8 mouse cellular contexts compared by ENCODE assay signal in genomic region chr5:118465991-118466750, GRCm38 (mm10).
DNase-seq lines count a peak whose midpoint lies in the region; ATAC-seq lines count a peak whose summit lies in the region.

No protein-coding gene starts in this region.

- peak overlapping the region; percentile 68 for H3K9ac ChIP-seq in heart, embryonic 13.5 days
- peak overlapping the region; percentile 57 for H3K9ac ChIP-seq in liver, embryonic 15.5 days
- peak overlapping the region; percentile 56 for H3K9ac ChIP-seq in stomach, embryonic 16.5 days (ENCODE audit: low read length)

- H3K9me3 ChIP-seq in heart, embryonic 13.5 days = no peaks in the 10 kb centered on the region
- H3K9me3 ChIP-seq in liver, embryonic 15.5 days (replicated peaks) = no peaks in the 10 kb centered on the region
- no peaks in the 10 kb centered on the region for H3K9me3 ChIP-seq in stomach, embryonic 16.5 days (replicated peaks; ENCODE audit: control insufficient read depth, low read length)

- 13% methylated on average over 10 of the region's 10 CpGs for WGBS in heart, embryonic 13.5 days
- WGBS in liver, embryonic 15.5 days (ENCODE audit: insufficient replicate concordance) = 6% methylated on average over 10 of the region's 10 CpGs
- WGBS in stomach, embryonic 16.5 days = 13% methylated on average over 10 of the region's 10 CpGs

- H3K4me2 ChIP-seq in heart, embryonic 13.5 days = peak overlapping the region; percentile 70
- H3K4me2 ChIP-seq in liver, embryonic 15.5 days = peak overlapping the region; percentile 79
- peak overlapping the region; percentile 58 for H3K4me2 ChIP-seq in stomach, embryonic 16.5 days (ENCODE audit: low read depth, low read length)

- peak overlapping the region; percentile 44 for H3K4me3 ChIP-seq in heart, embryonic 13.5 days
- peak overlapping the region; percentile 48 for H3K4me3 ChIP-seq in liver, embryonic 15.5 days (replicated peaks)
- H3K4me3 ChIP-seq in stomach, embryonic 16.5 days (replicated peaks; ENCODE audit: low read length) = peak overlapping the region; percentile 31

- no peaks in the 10 kb centered on the region for H3K36me3 ChIP-seq in heart, embryonic 13.5 days
- no peaks in the 10 kb centered on the region for H3K36me3 ChIP-seq in liver, embryonic 15.5 days (replicated peaks)
- H3K36me3 ChIP-seq in stomach, embryonic 16.5 days (ENCODE audit: control insufficient read depth, insufficient read depth, low read length) = no peaks in the 10 kb centered on the region

- peak; percentile 36 for DNase-seq in heart, adult 8-10 months (ENCODE audit: low spot score)
- no peak for DNase-seq in heart, postnatal 4 days
- DNase-seq in adrenal gland, adult 8-10 months = peak; percentile 29
- DNase-seq in ovary, postnatal 10 days (ENCODE audit: low spot score) = no peak
- DNase-seq in cerebellum, postnatal 14 days = no peak

- peak overlapping the region; percentile 51 for H3K27ac ChIP-seq in heart, embryonic 13.5 days (replicated peaks)
- H3K27ac ChIP-seq in liver, embryonic 15.5 days (replicated peaks) = peak overlapping the region; percentile 54
- peak overlapping the region; percentile 80 for H3K27ac ChIP-seq in stomach, embryonic 16.5 days (ENCODE audit: low read length)

- peaks cover 35% of the 10 kb centered on the region for H3K4me1 ChIP-seq in heart, embryonic 13.5 days
- H3K4me1 ChIP-seq in liver, embryonic 15.5 days (replicated peaks) = peaks cover 46% of the 10 kb centered on the region
- H3K4me1 ChIP-seq in stomach, embryonic 16.5 days (ENCODE audit: control insufficient read depth, insufficient read depth, low read length) = peaks cover 18% of the 10 kb centered on the region

- no peak for ATAC-seq in heart, embryonic 13.5 days (ENCODE audit: extremely low read depth, insufficient number of reproducible peaks, low FRiP score, low TSS enrichment)
- ATAC-seq in liver, embryonic 15.5 days (ENCODE audit: insufficient read depth) = no peak
- ATAC-seq in stomach, embryonic 16.5 days (ENCODE audit: insufficient read depth, low FRiP score) = no peak

- peaks cover 5% of the 10 kb centered on the region for H3K27me3 ChIP-seq in heart, embryonic 13.5 days (replicated peaks)
- peaks cover 61% of the 10 kb centered on the region for H3K27me3 ChIP-seq in liver, embryonic 15.5 days
- no peaks in the 10 kb centered on the region for H3K27me3 ChIP-seq in stomach, embryonic 16.5 days (ENCODE audit: control insufficient read depth, insufficient read depth, low read length)

Comparison
In these comparisons a context has a peak if more than half of its experiments do, and no peak if none do; other contexts are left out.
1. DNase-seq: peak in heart, adult 8-10 months (single experiment) and adrenal gland, adult 8-10 months (single experiment); none in heart, postnatal 4 days (single experiment), ovary, postnatal 10 days (single experiment) and cerebellum, postnatal 14 days (0 of 2).
2. Peak in every context shown above with its lines, with median percentiles within 50 percentile points of each other: H3K27ac ChIP-seq, H3K4me2 ChIP-seq, H3K4me3 ChIP-seq and H3K9ac ChIP-seq.